Mouse (Mus musculus): ENCODE measurements around the gene LTO1. TPM values are rescaled to one million over a fixed set of nuclear protein-coding genes. Genes with fewer than 3 reads are reported as not detected.
A peak's percentile ranks its signal among the peaks of the same experiment; 100 is the strongest.
"Not testable (repeated sequence)": the region's sequence is repeated elsewhere in the genome, so short reads cannot be mapped to it uniquely, and the experiment has no call there.

LTO1 gene
- polyA plus RNA-seq, 1 experiment from 2014 or later, result 29.2 TPM

- H3K27me3 ChIP-seq (ENCODE audit: control insufficient read depth, insufficient read depth, low read length), result peaks cover 11% of the 10 kb centered on the region
- no peak overlapping the region for H3K4me2 ChIP-seq (ENCODE audit: low read depth, low read length, severe bottlenecking)
- DNase-seq (ENCODE audit: low spot score) (no peak), ATAC-seq (replicated peaks; ENCODE audit: low FRiP score) (no peak)
- no peak overlapping the region for H3K27ac ChIP-seq (ENCODE audit: low read depth, low read length)
- H3K9ac ChIP-seq (ENCODE audit: low read length), result no peak overlapping the region
- no peaks in the 10 kb centered on the region for H3K36me3 ChIP-seq (ENCODE audit: control insufficient read depth, insufficient read depth, low read length)
- 6% methylated on average over 18 of the region's 18 CpGs for WGBS
- no peaks in the 10 kb centered on the region for H3K9me3 ChIP-seq (ENCODE audit: control insufficient read depth, low read length)
- peaks cover 5% of the 10 kb centered on the region; the same call in 1 of the 2 replicates for H3K4me1 ChIP-seq (replicated peaks; ENCODE audit: control insufficient read depth, insufficient read depth, low read length)
- no peak overlapping the region for H3K4me3 ChIP-seq (ENCODE audit: low read depth, low read length)
These were observed 26.2 kb upstream of the LTO1 start for GRCm38 (mm10) chr7:144888564-144889299.

- DNase-seq (ENCODE audit: low spot score), result not testable (repeated sequence)
These were observed 24.2 kb upstream of the LTO1 start for GRCm38 (mm10) chr7:144890661-144891060.

GRCm38 (mm10) chr7:144891863-144892262 is 23.0 kb upstream of the LTO1 start:
- Histone ChIP-seq H3K36me3 (ENCODE audit: control insufficient read depth, insufficient read depth, low read length) (no peaks in the 10 kb centered on the region), H3K4me2 (ENCODE audit: low read depth, low read length, severe bottlenecking) (no peak overlapping the region), H3K27ac (ENCODE audit: low read depth, low read length) (no peak overlapping the region), H3K27me3 (ENCODE audit: control insufficient read depth, insufficient read depth, low read length) (peaks cover 19% of the 10 kb centered on the region), H3K9ac (ENCODE audit: low read length) (no peak overlapping the region), H3K9me3 (ENCODE audit: control insufficient read depth, low read length) (no peaks in the 10 kb centered on the region), H3K4me1 (replicated peaks; ENCODE audit: control insufficient read depth, insufficient read depth, low read length) (peaks cover 15% of the 10 kb centered on the region; the same call in 1 of the 2 replicates), H3K4me3 (ENCODE audit: low read depth, low read length) (no peak overlapping the region)
- ATAC-seq (replicated peaks; ENCODE audit: low FRiP score) (no peak), DNase-seq (ENCODE audit: low spot score) (no peak)
- 85% methylated on average over 2 of the region's 2 CpGs for WGBS

More at GRCm38 (mm10) chr7:144890661-144891060, 24.2 kb upstream of the LTO1 start:
- not testable (repeated sequence) for ATAC-seq (replicated peaks; ENCODE audit: low FRiP score); H3K4me3 ChIP-seq (ENCODE audit: low read depth, low read length); H3K9me3 ChIP-seq (ENCODE audit: control insufficient read depth, low read length); H3K4me2 ChIP-seq (ENCODE audit: low read depth, low read length, severe bottlenecking); H3K27ac ChIP-seq (ENCODE audit: low read depth, low read length); H3K9ac ChIP-seq (ENCODE audit: low read length); H3K36me3 ChIP-seq (ENCODE audit: control insufficient read depth, insufficient read depth, low read length)
- H3K27me3 ChIP-seq (ENCODE audit: control insufficient read depth, insufficient read depth, low read length), result peaks cover 16% of the 10 kb centered on the region
- WGBS, result 93% methylated on average over 1 of the region's 1 CpGs
- peaks cover 12% of the 10 kb centered on the region; the same call in 1 of the 2 replicates for H3K4me1 ChIP-seq (replicated peaks; ENCODE audit: control insufficient read depth, insufficient read depth, low read length)

- no peak overlapping the region for H3K4me2 ChIP-seq (ENCODE audit: low read depth, low read length, severe bottlenecking)
- H3K9ac ChIP-seq (ENCODE audit: low read length), result no peak overlapping the region
- no peak for ATAC-seq (replicated peaks; ENCODE audit: low FRiP score)
- H3K27ac ChIP-seq (ENCODE audit: low read depth, low read length), result no peak overlapping the region
- peaks cover 22% of the 10 kb centered on the region for H3K27me3 ChIP-seq (ENCODE audit: control insufficient read depth, insufficient read depth, low read length)
- no peaks in the 10 kb centered on the region for H3K36me3 ChIP-seq (ENCODE audit: control insufficient read depth, insufficient read depth, low read length)
- 60% methylated on average over 6 of the region's 6 CpGs for WGBS
- H3K4me3 ChIP-seq (ENCODE audit: low read depth, low read length), result no peak overlapping the region
- H3K4me1 ChIP-seq (replicated peaks; ENCODE audit: control insufficient read depth, insufficient read depth, low read length), result peaks cover 18% of the 10 kb centered on the region; the same call in 1 of the 2 replicates
- DNase-seq (ENCODE audit: low spot score), result no peak
- H3K9me3 ChIP-seq (ENCODE audit: control insufficient read depth, low read length), result no peaks in the 10 kb centered on the region
These were observed 22.6 kb upstream of the LTO1 start for GRCm38 (mm10) chr7:144892322-144892721.

GRCm38 (mm10) chr7:144894191-144894590 is 20.7 kb upstream of the LTO1 start:
- 2% methylated on average over 5 of the region's 5 CpGs for WGBS
- H3K9me3 ChIP-seq (ENCODE audit: control insufficient read depth, low read length), result no peaks in the 10 kb centered on the region
- DNase-seq (ENCODE audit: low spot score), result peak; percentile 74
- H3K4me3 ChIP-seq (ENCODE audit: low read depth, low read length), result no peak overlapping the region
- no peak overlapping the region; the same call in 1 of the 2 replicates for H3K4me2 ChIP-seq (ENCODE audit: low read depth, low read length, severe bottlenecking)
- H3K27me3 ChIP-seq (ENCODE audit: control insufficient read depth, insufficient read depth, low read length), result peaks cover 23% of the 10 kb centered on the region
- H3K4me1 ChIP-seq (replicated peaks; ENCODE audit: control insufficient read depth, insufficient read depth, low read length), result peaks cover 19% of the 10 kb centered on the region; the same call in 1 of the 2 replicates
- H3K27ac ChIP-seq (ENCODE audit: low read depth, low read length), result no peak overlapping the region
- no peak for ATAC-seq (replicated peaks; ENCODE audit: low FRiP score)
- H3K9ac ChIP-seq (ENCODE audit: low read length), result no peak overlapping the region; the same call in 1 of the 2 replicates
- H3K36me3 ChIP-seq (ENCODE audit: control insufficient read depth, insufficient read depth, low read length), result no peaks in the 10 kb centered on the region

- ATAC-seq (replicated peaks; ENCODE audit: low FRiP score) (no peak), DNase-seq (ENCODE audit: low spot score) (peak; percentile 68)
- peak overlapping the region; percentile 20; the same call in 1 of the 2 replicates for H3K9ac ChIP-seq (ENCODE audit: low read length)
- H3K36me3 ChIP-seq (ENCODE audit: control insufficient read depth, insufficient read depth, low read length), result no peaks in the 10 kb centered on the region; the same call in 1 of the 2 replicates
- H3K4me3 ChIP-seq (ENCODE audit: low read depth, low read length), result peak overlapping the region; percentile 49; the same call in 1 of the 2 replicates
- H3K27me3 ChIP-seq (ENCODE audit: control insufficient read depth, insufficient read depth, low read length), result peaks cover 21% of the 10 kb centered on the region
- H3K4me2 ChIP-seq (ENCODE audit: low read depth, low read length, severe bottlenecking), result peak overlapping the region; percentile 82
- H3K4me1 ChIP-seq (replicated peaks; ENCODE audit: control insufficient read depth, insufficient read depth, low read length), result peaks cover 18% of the 10 kb centered on the region; the same call in 1 of the 2 replicates
- 5% methylated on average over 4 of the region's 4 CpGs for WGBS
- peak overlapping the region; percentile 88 for H3K27ac ChIP-seq (ENCODE audit: low read depth, low read length)
- no peaks in the 10 kb centered on the region for H3K9me3 ChIP-seq (ENCODE audit: control insufficient read depth, low read length)
These were observed 20.2 kb upstream of the LTO1 start for GRCm38 (mm10) chr7:144894706-144895105.

GRCm38 (mm10) chr7:144895305-144896111 is 19.4 kb upstream of the LTO1 start:
- Histone ChIP-seq H3K4me2 (ENCODE audit: low read depth, low read length, severe bottlenecking) (peak overlapping the region; percentile 82), H3K9me3 (ENCODE audit: control insufficient read depth, low read length) (no peaks in the 10 kb centered on the region), H3K4me1 (replicated peaks; ENCODE audit: control insufficient read depth, insufficient read depth, low read length) (peaks cover 18% of the 10 kb centered on the region; the same call in 1 of the 2 replicates), H3K27ac (ENCODE audit: low read depth, low read length) (peak overlapping the region; percentile 88), H3K9ac (ENCODE audit: low read length) (peak overlapping the region; percentile 73), H3K36me3 (ENCODE audit: control insufficient read depth, insufficient read depth, low read length) (no peaks in the 10 kb centered on the region; the same call in 1 of the 2 replicates), H3K4me3 (ENCODE audit: low read depth, low read length) (peak overlapping the region; percentile 49), H3K27me3 (ENCODE audit: control insufficient read depth, insufficient read depth, low read length) (peaks cover 21% of the 10 kb centered on the region)
- under 1% methylated on average over 37 of the region's 37 CpGs for WGBS
- DNase-seq (ENCODE audit: low spot score) (peak; percentile 89), ATAC-seq (replicated peaks; ENCODE audit: low FRiP score) (peak; percentile 80)

Measured in forebrain, embryonic 11.5 days (tissue).